ENCODE assay signal across 20 mouse cellular contexts in genomic region chr9:27477079-27477687, GRCm38 (mm10).
DNase-seq lines count a peak whose midpoint lies in the region; ATAC-seq and TF ChIP-seq lines count a peak whose summit lies in the region.
"Had no signal": no experiment of that assay in that cellular context is flagged by ENCODE, and none has a peak within 500 bp of the region (broad histone marks: within the 10 kb centered on the region; RNA-seq: fewer than 3 reads in every experiment).

No protein-coding gene starts in this region.

- H3K9me3 ChIP-seq in midbrain, postnatal 0 days (ENCODE audit: low read length), result no peaks in the 10 kb centered on the region
- H3K9me3 ChIP-seq: limb, embryonic 12.5 days; neural tube, embryonic 12.5 days had no signal

- 63% methylated on average over 4 of the region's 4 CpGs for WGBS in midbrain, postnatal 0 days

- no peaks in the 10 kb centered on the region for H3K27me3 ChIP-seq in midbrain, postnatal 0 days (ENCODE audit: insufficient read depth, low read length)
- H3K27me3 ChIP-seq: limb, embryonic 12.5 days; neural tube, embryonic 12.5 days had no signal

- H3K36me3 ChIP-seq in midbrain, postnatal 0 days (ENCODE audit: insufficient read depth, low read length), result no peaks in the 10 kb centered on the region
- H3K36me3 ChIP-seq: limb, embryonic 12.5 days; neural tube, embryonic 12.5 days had no signal

- no peak for ATAC-seq in midbrain, postnatal 0 days (ENCODE audit: low FRiP score)
- ATAC-seq: CD4-positive, CD25-positive, alpha-beta regulatory T cell, adult 4 months had no signal

- H3K4me2 ChIP-seq in midbrain, postnatal 0 days (ENCODE audit: low read depth, low read length, poor library complexity, severe bottlenecking), result no peak overlapping the region
- H3K4me2 ChIP-seq: heart, embryonic 11.5 days; limb, embryonic 12.5 days; neural tube, embryonic 12.5 days had no signal

- intact Hi-C loops in left cerebral cortex, postnatal 4 days (cut with DNase I), result no loop called here
- intact Hi-C loops in left cerebral cortex, postnatal 10 days (cut with DNase I), result no loop called here

- peak; percentile 82 for DNase-seq in left cerebral cortex, postnatal 4 days
- no peak for DNase-seq in left cerebral cortex, postnatal 10 days (ENCODE audit: extremely low spot score in 1 of 2, low spot score in 2 of 2)
- peak; percentile 4 for DNase-seq in cerebellum, adult 8-10 months
- peak; percentile 25 to 34 for DNase-seq in cerebellum, postnatal 36 days
- DNase-seq in midbrain, postnatal 0 days (ENCODE audit: low spot score), result peak; percentile 65
- no peak for DNase-seq in adrenal gland, postnatal 10 days
- no peak for DNase-seq in gastrocnemius, postnatal 4 days (ENCODE audit: low spot score in 2 of 2)
- DNase-seq: adrenal gland, adult 8-10 months; embryo, embryonic 11 days; gastrocnemius, postnatal 14 days; kidney, adult 11 months; kidney, postnatal 25 days; lung, postnatal 14 days; retina, postnatal 1 day; thymus, adult 2 months had no signal

- no peak overlapping the region for H3K27ac ChIP-seq in midbrain, postnatal 0 days (ENCODE audit: low read depth, low read length)
- H3K27ac ChIP-seq: limb, embryonic 12.5 days; liver, embryonic 14.5 days; neural tube, embryonic 12.5 days had no signal

- no peak for TF ChIP-seq CTCF in midbrain, postnatal 0 days (IDR thresholded peaks at IDR 0.05)

- no peak overlapping the region for H3K9ac ChIP-seq in midbrain, postnatal 0 days (replicated peaks; ENCODE audit: low read length, poor library complexity, severe bottlenecking)
- H3K9ac ChIP-seq: limb, embryonic 12.5 days; liver, embryonic 14.5 days; neural tube, embryonic 12.5 days had no signal

- H3K4me3 ChIP-seq in midbrain, postnatal 0 days (ENCODE audit: low read depth, low read length), result no peak overlapping the region
- H3K4me3 ChIP-seq: limb, embryonic 12.5 days; neural tube, embryonic 12.5 days had no signal

- H3K4me1 ChIP-seq in midbrain, postnatal 0 days (ENCODE audit: insufficient read depth, low read length), result no peaks in the 10 kb centered on the region
- H3K4me1 ChIP-seq: limb, embryonic 12.5 days; neural tube, embryonic 12.5 days had no signal

Comparison
In these comparisons a context has a peak if more than half of its experiments do, and no peak if none do; other contexts are left out.
1. DNase-seq: peak in left cerebral cortex, postnatal 4 days (single experiment), cerebellum, adult 8-10 months (single experiment), cerebellum, postnatal 36 days (2 of 2) and midbrain, postnatal 0 days (single experiment); none in left cerebral cortex, postnatal 10 days (0 of 2), adrenal gland, postnatal 10 days (single experiment) and gastrocnemius, postnatal 4 days (0 of 2).